ENCODE assay signal across 11 mouse cellular contexts in genomic region chr6:96112854-96113253, GRCm38 (mm10). TPM values are rescaled to one million over a fixed set of nuclear protein-coding genes. Genes with fewer than 3 reads are reported as not detected.
DNase-seq lines count a peak whose midpoint lies in the region; ATAC-seq and TF ChIP-seq lines count a peak whose summit lies in the region.
"Had no signal": no experiment of that assay in that cellular context is flagged by ENCODE, and none has a peak within 500 bp of the region (broad histone marks: within the 10 kb centered on the region; RNA-seq: fewer than 3 reads in every experiment).

TSS of gene Fam19a1 (plus strand) at chr6:96113154.

- peak within 1 kb of the TSS; percentile 54 for H3K4me3 ChIP-seq in forebrain, embryonic 15.5 days
- H3K4me3 ChIP-seq in forebrain, embryonic 11.5 days (ENCODE audit: low read depth, low read length) = no peak within 1 kb of the TSS
- H3K4me3 ChIP-seq in lung, adult 2 months (replicated peaks; ENCODE audit: extremely low read depth, low read depth, low read length) = peak within 1 kb of the TSS; percentile 60
- H3K4me3 ChIP-seq in neural tube, embryonic 15.5 days (replicated peaks) = peak within 1 kb of the TSS; percentile 56
- H3K4me3 ChIP-seq: heart, embryonic 10.5 days had no signal

- no peaks in the 10 kb centered on the region for H3K36me3 ChIP-seq in forebrain, embryonic 15.5 days
- H3K36me3 ChIP-seq in forebrain, embryonic 11.5 days (ENCODE audit: control insufficient read depth, insufficient read depth, low read length) = no peaks in the 10 kb centered on the region
- H3K36me3 ChIP-seq in neural tube, embryonic 15.5 days = no peaks in the 10 kb centered on the region
- H3K36me3 ChIP-seq: heart, embryonic 10.5 days had no signal

- H3K4me2 ChIP-seq in forebrain, embryonic 15.5 days (replicated peaks) = peak within 1 kb of the TSS; percentile 94
- no peak within 1 kb of the TSS for H3K4me2 ChIP-seq in forebrain, embryonic 11.5 days (ENCODE audit: low read depth, low read length, severe bottlenecking)
- peak within 1 kb of the TSS; percentile 95 for H3K4me2 ChIP-seq in neural tube, embryonic 15.5 days

- H3K27me3 ChIP-seq in forebrain, embryonic 15.5 days = peaks cover 10% of the 10 kb centered on the region; the same call in 1 of the 2 replicates
- H3K27me3 ChIP-seq in forebrain, embryonic 11.5 days (ENCODE audit: control insufficient read depth, insufficient read depth, low read length) = peaks cover 2% of the 10 kb centered on the region; the same call in 1 of the 2 replicates
- H3K27me3 ChIP-seq in neural tube, embryonic 15.5 days (replicated peaks) = no peaks in the 10 kb centered on the region

- no peak for DNase-seq in forebrain, embryonic 11.5 days (ENCODE audit: low spot score)
- no peak for DNase-seq in lung, adult 2 months
- no peak for DNase-seq in lung, postnatal 36 days
- peak in 1 of 2 experiments; percentile 18 for DNase-seq in layer of hippocampus, postnatal 10 days (ENCODE audit: low spot score in 2 of 2)
- no peak for DNase-seq in MN1 (ENCODE audit: low spot score)
- DNase-seq in urinary bladder, postnatal 10 days (ENCODE audit: low spot score) = no peak
- DNase-seq: B cell, adult 2 months had no signal

- 33% methylated on average over 6 of the region's 6 CpGs for WGBS in forebrain, embryonic 15.5 days
- WGBS in forebrain, embryonic 11.5 days = 40% methylated on average over 6 of the region's 6 CpGs
- 18% methylated on average over 6 of the region's 6 CpGs for WGBS in lung, adult 2 months
- 21% methylated on average over 6 of the region's 6 CpGs for WGBS in neural tube, embryonic 15.5 days

- no peak for TF ChIP-seq CTCF in lung, adult 2 months (IDR thresholded peaks at IDR 0.05; ENCODE audit: insufficient read depth, low read length)

- H3K9me3 ChIP-seq in forebrain, embryonic 15.5 days = no peaks in the 10 kb centered on the region
- no peaks in the 10 kb centered on the region for H3K9me3 ChIP-seq in forebrain, embryonic 11.5 days (ENCODE audit: control insufficient read depth, low read length)
- no peaks in the 10 kb centered on the region for H3K9me3 ChIP-seq in neural tube, embryonic 15.5 days (replicated peaks)
- H3K9me3 ChIP-seq: heart, embryonic 10.5 days had no signal

- H3K27ac ChIP-seq in forebrain, embryonic 15.5 days (replicated peaks) = no peak within 1 kb of the TSS
- H3K27ac ChIP-seq in forebrain, embryonic 11.5 days (ENCODE audit: low read depth, low read length) = no peak within 1 kb of the TSS
- 0 out of 2 replicates have a peak within 1 kb of the TSS, but pooled peaks have one; percentile 51 for H3K27ac ChIP-seq in neural tube, embryonic 15.5 days (replicated peaks)
- H3K27ac ChIP-seq: heart, embryonic 10.5 days had no signal

- TF ChIP-seq POLR2A in lung, adult 2 months (IDR thresholded peaks at IDR 0.05; ENCODE audit: borderline replicate concordance, extremely low read depth, low read depth, low read length) = no peak

- no peak within 1 kb of the TSS; the same call in 1 of the 2 replicates for H3K9ac ChIP-seq in forebrain, embryonic 15.5 days (replicated peaks)
- H3K9ac ChIP-seq in forebrain, embryonic 11.5 days (ENCODE audit: low read length) = no peak within 1 kb of the TSS
- peak within 1 kb of the TSS; percentile 43 for H3K9ac ChIP-seq in neural tube, embryonic 15.5 days (replicated peaks)

- ATAC-seq in forebrain, embryonic 15.5 days (replicated peaks) = no peak
- no peak for ATAC-seq in forebrain, embryonic 11.5 days (replicated peaks; ENCODE audit: low FRiP score)
- no peak for ATAC-seq in neural tube, embryonic 15.5 days (ENCODE audit: low FRiP score)

- peaks cover 30% of the 10 kb centered on the region for H3K4me1 ChIP-seq in forebrain, embryonic 15.5 days
- H3K4me1 ChIP-seq in forebrain, embryonic 11.5 days (replicated peaks; ENCODE audit: control insufficient read depth, insufficient read depth, low read length) = no peaks in the 10 kb centered on the region
- peaks cover 3% of the 10 kb centered on the region; the same call in 1 of the 2 replicates for H3K4me1 ChIP-seq in lung, adult 2 months (ENCODE audit: control insufficient read depth, insufficient read depth, low read length)
- H3K4me1 ChIP-seq in neural tube, embryonic 15.5 days = peaks cover 41% of the 10 kb centered on the region

RNA-seq across cellular contexts. Expression of gene Fam19a1, which starts in this region (rescaled TPM):
- 16.8 and 17.5 TPM in 2 replicates for polyA plus RNA-seq in forebrain, embryonic 15.5 days (2015; fragmentation: Nextera tagmentation; extraction: Ambion mirVana)
- polyA plus RNA-seq in forebrain, embryonic 11.5 days (2014; fragmentation: Nextera tagmentation; extraction: Ambion mirVana) = 0.96 and 1.5 TPM in 2 replicates
- polyA plus RNA-seq in lung, adult 2 months (2012; rRNA removed) = 0.52 and 0.72 TPM in 2 replicates
- 10 to 100 TPM; 43.6 to 47.3 TPM for total RNA-seq in layer of hippocampus, postnatal 10 days (2021)
- polyA plus RNA-seq in neural tube, embryonic 15.5 days (2015; fragmentation: Nextera tagmentation; extraction: Ambion mirVana) = 26.0 and 37.3 TPM in 2 replicates
- total RNA-seq: megakaryocyte-erythroid progenitor cell, adult 5-6 weeks had no signal
